Mouse (Mus musculus) forebrain, embryonic 13.5 days (tissue): ENCODE results near the gene Itgb4. TPM values are rescaled to one million over a fixed set of nuclear protein-coding genes. Genes with fewer than 3 reads are reported as not detected.

Experiments
- ATAC-seq: fragments of 200-750 bp; cut with Nextera tagmentation; 2 replicates; pipeline ENCODE4 v1.8.0; 2017
- H3K27ac ChIP-seq: fragments of 300-500 bp; sonication (generic); 2 replicates; pipeline ENCODE4 v1.5.1; 2015; ENCODE audit warnings: inconsistent platforms, mild to moderate bottlenecking, moderate library complexity
- H3K27me3 ChIP-seq: fragments of 300-500 bp; sonication (generic); 2 replicates; pipeline ENCODE4 v1.6.1; 2015; ENCODE audit warnings: mild to moderate bottlenecking, inconsistent platforms
- H3K36me3 ChIP-seq: fragments of 300-500 bp; sonication (generic); 2 replicates; pipeline ENCODE4 v1.6.1; 2015; ENCODE audit warnings: mild to moderate bottlenecking, inconsistent platforms; ENCODE audit not compliant: poor library complexity, severe bottlenecking
- H3K4me1 ChIP-seq: fragments of 300-500 bp; sonication (generic); 2 replicates; pipeline ENCODE4 v1.6.1; 2015; ENCODE audit warnings: inconsistent platforms
- H3K4me2 ChIP-seq: fragments of 300-500 bp; sonication (generic); 2 replicates; pipeline ENCODE4 v1.6.1; 2015; ENCODE audit warnings: inconsistent platforms, mild to moderate bottlenecking, moderate library complexity
- H3K4me3 ChIP-seq: fragments of 300-500 bp; sonication (generic); 2 replicates; pipeline ENCODE4 v1.5.1; 2015; ENCODE audit warnings: mild to moderate bottlenecking, inconsistent platforms
- H3K9ac ChIP-seq: fragments of 300-500 bp; sonication (generic); 2 replicates; pipeline ENCODE4 v1.6.1; 2015; ENCODE audit warnings: mild to moderate bottlenecking, inconsistent platforms
- H3K9me3 ChIP-seq: fragments of 300-500 bp; sonication (generic); replicated peaks from 2 replicates; pipeline ENCODE4 v1.6.1; 2016; ENCODE audit warnings: inconsistent platforms
- WGBS: fragments of 180-500 bp; shearing (Covaris S2); methylation state at CpG from one replicate; pipeline ENCODE4 v1.1.7; 2015; 5-methylcytosine and 5-hydroxymethylcytosine counted together
- polyA plus RNA-seq: library from polyadenylated mRNA; unstranded; fragments of >200 nt; fragmentation: Nextera tagmentation; extraction: Ambion mirVana; gene quantifications from 2 replicates; pipeline ENCODE4 v1.2.1, GENCODE M21; 2015

Gene Itgb4
- polyA plus RNA-seq = 0.21 and 0.38 TPM in 2 replicates

GRCm38 (mm10) chr11:115974309-115975082 is at the start of gene Itgb4:
TSS of gene Itgb4 (plus strand) at chr11:115974709.
- no peaks in the 10 kb centered on the region for H3K36me3 ChIP-seq
- no peaks in the 10 kb centered on the region for H3K9me3 ChIP-seq
- H3K4me3 ChIP-seq = peak within 1 kb of the TSS; percentile 44
- H3K9ac ChIP-seq = peak within 1 kb of the TSS; percentile 60
- no peak for ATAC-seq
- no peak within 1 kb of the TSS for H3K27ac ChIP-seq
- H3K4me2 ChIP-seq = peak within 1 kb of the TSS; percentile 74
- peaks cover 49% of the 10 kb centered on the region for H3K27me3 ChIP-seq
- H3K4me1 ChIP-seq = peaks cover 12% of the 10 kb centered on the region
- 12% methylated on average over 39 of the region's 58 CpGs for WGBS

DNA sequence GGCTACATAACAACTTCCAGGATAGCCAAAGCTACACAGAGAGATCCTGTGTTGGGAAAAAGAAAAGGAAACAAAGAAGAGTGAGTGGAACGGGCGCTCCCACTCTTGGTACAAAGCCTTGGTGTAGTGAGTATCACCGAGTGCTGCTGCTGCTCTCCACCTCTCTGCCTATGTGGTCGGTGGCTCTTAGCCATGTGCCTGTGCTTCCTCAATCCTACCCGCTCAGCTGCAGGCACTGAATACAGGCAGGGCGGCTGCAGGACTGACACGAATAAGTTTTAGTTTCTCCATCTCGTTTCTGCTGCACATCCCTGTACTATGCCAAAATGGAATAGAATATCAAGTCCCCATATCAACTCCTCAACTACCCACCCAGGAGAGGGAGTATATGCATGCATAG is 45.5 kb upstream of the Itgb4 start:
- H3K27ac ChIP-seq = no peak overlapping the region
- 96% methylated on average over 8 of the region's 8 CpGs for WGBS
- H3K4me1 ChIP-seq = peaks cover 14% of the 10 kb centered on the region
- no peaks in the 10 kb centered on the region for H3K27me3 ChIP-seq
- H3K4me2 ChIP-seq = no peak overlapping the region
- H3K9me3 ChIP-seq = no peaks in the 10 kb centered on the region
- H3K4me3 ChIP-seq = no peak overlapping the region
- H3K9ac ChIP-seq = no peak overlapping the region
- ATAC-seq = no peak
- peaks cover 36% of the 10 kb centered on the region for H3K36me3 ChIP-seq

DNA sequence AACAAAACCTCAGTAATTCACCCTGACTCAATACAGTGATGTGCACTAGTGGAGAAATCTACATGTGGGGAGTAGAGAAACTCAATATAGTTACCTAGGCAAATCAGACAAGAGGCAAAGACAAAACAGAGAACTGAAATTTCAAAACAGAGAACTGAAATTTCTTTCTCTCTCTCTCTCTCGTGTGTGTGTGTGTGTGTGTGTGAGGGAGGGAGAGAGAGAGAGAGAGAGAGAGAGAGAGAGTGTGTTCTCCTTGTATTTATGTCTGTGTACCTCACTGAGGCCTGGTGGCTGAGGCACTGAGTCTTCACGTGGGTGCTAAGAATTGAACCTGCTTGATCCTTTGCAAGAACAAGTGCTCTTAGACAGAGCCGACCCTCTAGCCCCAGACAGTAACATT is 44.7 kb upstream of the Itgb4 start:
- 91% methylated on average over 2 of the region's 3 CpGs for WGBS
- no peak overlapping the region for H3K4me3 ChIP-seq
- no peak overlapping the region for H3K27ac ChIP-seq
- no peak overlapping the region for H3K4me2 ChIP-seq
- ATAC-seq = no peak
- H3K9ac ChIP-seq = no peak overlapping the region
- H3K27me3 ChIP-seq = no peaks in the 10 kb centered on the region
- H3K4me1 ChIP-seq = peaks cover 22% of the 10 kb centered on the region
- H3K9me3 ChIP-seq = no peaks in the 10 kb centered on the region
- peaks cover 33% of the 10 kb centered on the region for H3K36me3 ChIP-seq

DNA sequence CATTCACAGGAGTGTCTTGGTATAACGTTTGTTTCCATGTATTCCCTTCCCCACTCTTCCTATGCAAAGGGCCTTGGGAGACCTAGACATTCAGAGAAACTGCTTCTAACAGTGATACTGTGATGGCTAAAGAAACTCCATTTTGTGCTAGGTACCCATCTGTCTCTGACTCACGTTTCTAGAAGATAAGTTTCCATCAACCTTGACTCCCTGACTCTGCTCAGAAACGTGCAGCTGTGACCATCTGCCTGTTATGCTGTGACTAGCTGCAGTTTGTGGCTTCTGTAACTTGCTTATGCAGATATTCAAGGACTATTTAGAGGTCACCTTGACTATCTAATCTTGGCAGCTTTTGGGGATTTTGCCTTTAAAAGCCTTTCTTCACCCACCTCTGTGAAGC is 43.3 kb upstream of the Itgb4 start:
- no peak for ATAC-seq
- 78% methylated on average over 3 of the region's 3 CpGs for WGBS

GRCm38 (mm10) chr11:115933108-115933746 is 41.3 kb upstream of the Itgb4 start, which contains the start of the genes Sap30bp and Recql5:
TSS of gene Sap30bp (plus strand) at chr11:115933282.
TSS of gene Recql5 (minus strand) at chr11:115933477.
- ATAC-seq = peak; percentile 100
- H3K27me3 ChIP-seq = no peaks in the 10 kb centered on the region
- peaks cover 40% of the 10 kb centered on the region for H3K36me3 ChIP-seq
- peak within 1 kb of the TSS; percentile 68 for H3K4me3 ChIP-seq
- H3K4me2 ChIP-seq = peak within 1 kb of the TSS; percentile 93
- H3K27ac ChIP-seq = no peak within 1 kb of the TSS
- peaks cover 28% of the 10 kb centered on the region for H3K4me1 ChIP-seq
- no peaks in the 10 kb centered on the region for H3K9me3 ChIP-seq
- under 1% methylated on average over 28 of the region's 28 CpGs for WGBS
- peak within 1 kb of the TSS; percentile 74 for H3K9ac ChIP-seq

More for the DNA sequence above, 43.3 kb upstream of the Itgb4 start:
- Histone ChIP-seq H3K9me3 (no peaks in the 10 kb centered on the region), H3K27me3 (no peaks in the 10 kb centered on the region), H3K4me1 (peaks cover 28% of the 10 kb centered on the region), H3K4me3 (no peak overlapping the region), H3K9ac (no peak overlapping the region), H3K27ac (no peak overlapping the region), H3K4me2 (no peak overlapping the region), H3K36me3 (peaks cover 38% of the 10 kb centered on the region)

DNA sequence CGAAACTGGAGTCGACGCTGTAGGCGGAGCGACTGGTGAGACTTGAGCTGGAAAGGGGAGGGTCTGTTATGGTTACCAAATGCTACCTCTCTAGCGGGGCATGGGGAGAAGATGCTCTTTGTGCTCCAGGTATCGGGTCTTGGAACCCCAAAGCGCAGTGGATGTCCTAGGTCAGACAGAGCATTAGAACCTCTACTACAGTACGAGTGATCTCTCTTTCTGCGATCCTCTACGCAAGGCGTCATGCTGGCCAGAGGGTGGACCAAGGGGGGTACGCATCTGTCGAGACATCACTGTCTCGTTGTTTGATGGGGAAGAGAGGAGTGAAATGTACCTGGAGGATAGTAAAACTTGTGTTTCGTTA is 40.8 kb upstream of the Itgb4 start:
- H3K27me3 ChIP-seq = no peaks in the 10 kb centered on the region
- under 1% methylated on average over 16 of the region's 16 CpGs for WGBS
- H3K4me2 ChIP-seq = peak overlapping the region; percentile 93
- H3K9me3 ChIP-seq = no peaks in the 10 kb centered on the region
- H3K9ac ChIP-seq = peak overlapping the region; percentile 74
- H3K4me1 ChIP-seq = peaks cover 28% of the 10 kb centered on the region
- H3K4me3 ChIP-seq = peak overlapping the region; percentile 68
- peaks cover 38% of the 10 kb centered on the region for H3K36me3 ChIP-seq
- ATAC-seq = peak; percentile 73
- no peak overlapping the region for H3K27ac ChIP-seq

DNA sequence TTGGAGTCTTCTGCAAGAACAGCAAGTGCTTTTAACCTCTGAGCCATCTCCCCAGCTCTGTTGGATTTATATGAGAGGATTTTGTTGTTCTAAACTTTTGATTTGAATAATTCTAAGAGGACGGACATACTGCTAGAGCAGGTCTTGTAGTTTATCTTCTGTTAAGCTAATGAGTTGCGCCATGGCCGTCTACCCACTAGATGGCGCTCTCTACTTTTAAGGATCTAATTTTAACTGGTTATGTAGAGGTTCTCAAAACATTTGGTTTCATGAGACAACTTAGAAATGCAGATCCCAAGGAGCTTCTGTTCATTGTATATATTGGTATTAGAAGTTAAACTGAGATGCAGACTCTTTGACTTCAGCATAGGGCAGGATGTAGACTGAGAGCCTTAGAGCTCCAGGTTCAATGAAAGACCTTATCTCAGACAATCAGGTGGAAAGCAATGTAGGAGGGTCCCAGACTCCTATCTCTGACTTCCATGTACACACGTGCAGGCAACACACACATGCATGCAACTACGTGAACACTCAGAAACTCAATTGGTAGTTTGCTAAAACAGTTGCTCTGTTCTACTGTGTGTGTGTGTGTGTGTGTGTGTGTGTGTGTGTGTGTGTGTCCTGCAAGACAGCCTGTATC is 34.7 kb upstream of the Itgb4 start:
- Histone ChIP-seq H3K4me2 (no peak overlapping the region), H3K36me3 (peaks cover 87% of the 10 kb centered on the region), H3K9ac (no peak overlapping the region), H3K9me3 (no peaks in the 10 kb centered on the region), H3K27ac (no peak overlapping the region), H3K27me3 (no peaks in the 10 kb centered on the region), H3K4me3 (no peak overlapping the region), H3K4me1 (peaks cover 6% of the 10 kb centered on the region)
- no peak for ATAC-seq
- WGBS = 39% methylated on average over 6 of the region's 6 CpGs

- no peaks in the 10 kb centered on the region for H3K9me3 ChIP-seq
- no peaks in the 10 kb centered on the region for H3K27me3 ChIP-seq
- no peak overlapping the region for H3K27ac ChIP-seq
- no peak overlapping the region for H3K4me2 ChIP-seq
- H3K4me3 ChIP-seq = no peak overlapping the region
- no peak overlapping the region for H3K9ac ChIP-seq
- ATAC-seq = no peak
- WGBS = 90% methylated on average over 7 of the region's 7 CpGs
- no peaks in the 10 kb centered on the region for H3K4me1 ChIP-seq
- H3K36me3 ChIP-seq = peaks cover 91% of the 10 kb centered on the region
These were observed 32.5 kb upstream of the Itgb4 start for GRCm38 (mm10) chr11:115941980-115942379.

DNA sequence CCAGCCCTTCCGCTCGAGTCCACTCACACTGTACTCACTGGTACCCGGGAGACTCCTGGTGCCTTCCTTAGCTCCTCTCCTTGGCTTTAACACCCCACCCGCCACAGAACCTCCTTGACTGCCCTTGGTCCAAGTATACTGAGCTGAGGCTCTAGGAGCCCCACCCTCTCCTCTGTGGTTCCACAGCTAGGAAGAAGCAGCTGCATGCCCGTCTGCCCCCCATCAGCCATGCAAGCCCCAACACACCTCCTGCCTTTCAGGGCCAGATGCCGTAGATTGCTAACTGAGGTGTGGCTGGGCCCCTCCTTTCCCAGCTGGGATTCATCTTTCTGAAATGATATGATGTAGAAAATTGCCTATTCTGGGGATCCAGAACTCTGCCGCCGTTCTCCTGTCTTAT is 29.3 kb upstream of the Itgb4 start:
- Histone ChIP-seq H3K4me2 (no peak overlapping the region), H3K4me3 (no peak overlapping the region), H3K4me1 (no peaks in the 10 kb centered on the region), H3K9me3 (no peaks in the 10 kb centered on the region), H3K27me3 (no peaks in the 10 kb centered on the region), H3K9ac (no peak overlapping the region), H3K27ac (no peak overlapping the region), H3K36me3 (peaks cover 96% of the 10 kb centered on the region)
- ATAC-seq = no peak
- 92% methylated on average over 8 of the region's 8 CpGs for WGBS

DNA sequence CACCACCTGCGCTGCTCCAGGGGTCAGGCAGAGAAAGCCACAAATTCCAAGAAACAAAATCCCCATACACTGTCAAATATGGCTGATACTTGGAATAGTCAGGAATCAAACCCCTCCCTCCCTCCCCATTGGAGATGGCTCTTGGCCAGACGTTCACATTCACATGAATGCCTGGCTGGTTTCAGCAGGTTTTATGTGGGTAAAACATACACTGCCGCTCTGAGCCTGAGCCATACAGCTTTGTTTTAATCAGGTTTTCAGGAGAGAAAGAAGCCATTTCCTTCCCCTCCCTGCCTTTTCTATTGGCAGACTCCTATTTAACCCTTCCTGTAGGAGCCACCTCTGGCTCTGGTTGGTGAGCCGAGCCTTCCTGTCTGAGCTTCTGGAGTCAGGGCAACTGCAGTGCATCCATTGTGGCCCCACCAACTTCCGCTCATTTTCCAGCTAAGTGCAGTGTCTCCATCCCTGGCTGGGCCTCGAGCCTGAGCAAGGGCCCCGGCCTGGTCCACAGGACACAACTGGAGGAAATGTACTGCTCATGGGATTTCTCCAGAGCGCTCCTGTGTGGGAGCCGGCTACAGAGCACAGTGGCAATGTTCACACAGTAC is 28.2 kb upstream of the Itgb4 start:
- Histone ChIP-seq H3K27me3 (no peaks in the 10 kb centered on the region), H3K4me1 (no peaks in the 10 kb centered on the region), H3K27ac (no peak overlapping the region), H3K4me2 (no peak overlapping the region), H3K4me3 (no peak overlapping the region), H3K9me3 (no peaks in the 10 kb centered on the region), H3K36me3 (peaks cover 95% of the 10 kb centered on the region), H3K9ac (no peak overlapping the region)
- ATAC-seq = no peak
- 91% methylated on average over 9 of the region's 9 CpGs for WGBS

GRCm38 (mm10) chr11:115948316-115948715 is 26.2 kb upstream of the Itgb4 start:
- Histone ChIP-seq H3K27me3 (no peaks in the 10 kb centered on the region), H3K27ac (no peak overlapping the region), H3K4me2 (no peak overlapping the region), H3K4me3 (no peak overlapping the region), H3K9ac (no peak overlapping the region), H3K4me1 (no peaks in the 10 kb centered on the region), H3K36me3 (peaks cover 95% of the 10 kb centered on the region), H3K9me3 (no peaks in the 10 kb centered on the region)
- ATAC-seq = no peak
- WGBS = 93% methylated on average over 9 of the region's 9 CpGs

DNA sequence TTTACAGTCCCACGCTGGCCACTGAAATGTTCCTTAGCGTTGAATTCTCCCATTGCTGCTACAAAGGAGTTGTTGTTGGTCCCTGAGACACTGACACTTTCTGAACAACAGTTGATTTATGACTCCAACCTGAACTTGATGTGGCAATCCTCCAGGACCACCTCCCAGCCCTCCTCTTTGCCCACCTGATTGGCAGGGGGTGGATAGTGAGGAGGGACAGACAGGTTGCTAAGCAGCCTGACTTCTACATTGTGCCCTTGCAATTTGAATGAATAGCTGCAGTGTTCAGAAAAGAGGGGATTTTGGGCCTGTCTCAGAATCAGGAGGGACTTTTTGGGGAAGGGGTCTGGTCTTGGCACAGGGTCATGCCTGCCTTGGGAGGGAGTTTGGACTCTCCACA is 23.8 kb upstream of the Itgb4 start:
- Histone ChIP-seq H3K4me3 (no peak overlapping the region), H3K36me3 (peaks cover 94% of the 10 kb centered on the region), H3K4me1 (peaks cover 9% of the 10 kb centered on the region; the same call in 1 of the 2 replicates), H3K9me3 (no peaks in the 10 kb centered on the region), H3K4me2 (no peak overlapping the region), H3K9ac (no peak overlapping the region), H3K27ac (no peak overlapping the region), H3K27me3 (no peaks in the 10 kb centered on the region)
- WGBS = 89% methylated on average over 2 of the region's 2 CpGs
- no peak for ATAC-seq
